Mouse (Mus musculus) lung, postnatal 36 days (tissue): ENCODE measurements around the gene Art4.

Source experiments
- DNase-seq: peaks from one replicate; pipeline ENCODE4 v3.0.0; 2022; ENCODE audit warnings: mixed read lengths

Art4 gene

DNA sequence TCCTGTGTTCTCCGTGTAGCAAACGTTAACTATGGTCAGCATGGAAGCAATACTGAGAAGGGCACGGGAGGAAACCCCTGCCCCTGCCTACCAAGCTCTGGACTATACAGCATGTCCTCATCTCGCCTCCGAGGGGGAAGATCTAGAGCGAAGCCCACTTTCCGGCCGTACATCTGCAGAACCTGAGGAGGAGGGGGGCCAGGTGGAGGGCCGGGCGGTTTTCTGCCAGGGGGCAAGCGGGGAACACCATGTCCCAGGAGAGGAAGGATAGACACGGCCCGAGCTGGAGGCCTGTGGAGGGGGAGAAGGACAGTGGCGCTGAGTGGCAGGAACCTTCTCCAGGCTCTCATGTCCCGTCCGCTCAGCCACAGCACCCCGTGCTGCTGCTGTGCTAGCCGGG is 36.4 kb downstream of the Art4 start:
- DNase-seq: no peak

GRCm38 (mm10) chr6:136820381-136820780 is 37.2 kb downstream of the Art4 start:
- no peak for DNase-seq

DNA sequence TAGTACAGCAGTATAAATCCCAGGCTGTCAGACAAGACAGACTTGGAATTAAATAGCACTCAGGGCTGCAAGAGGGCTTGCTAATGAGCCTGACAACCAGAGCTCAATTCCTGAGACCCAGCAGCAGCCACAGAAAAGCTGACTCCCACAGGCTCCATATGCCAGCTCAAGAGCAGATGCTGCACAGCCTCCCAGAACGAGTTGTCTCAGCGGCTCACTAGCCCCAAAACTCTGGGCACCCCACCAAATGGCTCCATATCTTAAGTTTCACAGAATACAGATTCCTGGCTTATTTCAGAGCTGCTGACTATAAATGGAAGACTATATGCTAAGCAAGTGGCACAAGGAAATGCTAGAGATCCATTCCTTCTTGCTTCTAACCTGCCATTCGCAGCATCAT is 40.0 kb downstream of the Art4 start:
- no peak for DNase-seq

DNA sequence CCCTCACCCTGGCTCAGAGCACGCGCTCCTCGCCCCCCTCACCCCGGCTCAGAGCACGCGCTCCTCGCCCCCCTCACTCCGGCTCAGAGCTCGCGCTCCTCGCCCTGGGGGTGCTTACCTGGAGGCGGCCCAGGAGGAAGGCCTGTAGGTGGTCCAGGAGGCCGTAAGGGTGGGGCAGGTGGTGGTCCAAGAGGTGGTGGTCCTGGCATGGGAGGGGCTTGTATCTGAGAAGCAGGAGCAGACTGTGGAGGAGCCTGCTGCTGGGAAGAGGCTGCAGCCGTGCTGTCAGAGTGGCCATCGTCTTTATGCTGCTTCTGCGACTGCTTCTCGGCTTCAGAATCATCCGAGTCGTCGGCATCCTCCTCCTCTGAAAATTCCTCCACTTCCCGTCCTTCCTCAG is 40.7 kb downstream of the Art4 start:
- no peak for DNase-seq

DNA sequence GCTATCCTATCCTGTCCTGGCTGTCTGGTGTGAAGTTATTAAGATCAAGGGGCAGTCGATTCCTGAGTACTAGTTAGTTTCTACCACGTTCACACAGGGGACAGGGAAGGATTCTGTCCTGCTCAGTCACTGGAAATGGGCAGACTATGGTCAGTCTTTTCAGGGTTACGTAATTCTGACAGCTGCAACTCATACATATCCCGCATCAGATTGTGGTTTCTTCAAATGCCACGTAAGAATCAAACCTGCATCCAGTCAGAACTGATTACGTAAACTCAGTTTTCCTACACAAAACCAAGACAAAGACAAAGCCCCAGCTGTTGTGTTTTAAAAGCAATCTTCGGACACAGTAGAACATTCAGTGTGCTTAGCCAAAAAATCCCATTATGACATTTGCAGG is 42.2 kb downstream of the Art4 start:
- no peak for DNase-seq

GRCm38 (mm10) chr6:136813117-136813516 is 44.4 kb downstream of the Art4 start:
- DNase-seq: peak; percentile 58

GRCm38 (mm10) chr6:136811196-136811595 is 46.3 kb downstream of the Art4 start:
- no peak for DNase-seq

DNA sequence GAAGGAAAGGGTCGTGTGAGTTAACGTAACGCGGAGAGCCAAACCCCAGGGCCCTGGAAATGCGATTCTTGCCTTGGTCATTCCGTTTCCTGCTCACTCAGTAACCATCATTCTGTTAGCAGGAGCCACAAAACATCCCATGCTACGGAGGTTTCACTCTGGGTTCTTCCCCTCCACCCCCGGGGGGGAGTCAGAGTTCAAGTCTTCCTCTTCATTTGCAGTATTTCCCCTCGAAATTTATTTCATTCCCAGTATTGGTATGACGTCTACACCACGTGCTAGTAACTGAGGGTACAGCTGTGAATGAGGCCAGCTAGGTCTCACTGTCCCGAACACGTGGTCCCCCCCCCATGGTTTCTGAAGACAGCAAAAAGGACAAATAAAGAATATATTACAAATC is 47.9 kb downstream of the Art4 start:
- no peak for DNase-seq

GRCm38 (mm10) chr6:136809077-136809476 is 48.5 kb downstream of the Art4 start:
- DNase-seq: peak; percentile 93

GRCm38 (mm10) chr6:136808631-136809046 is 48.9 kb downstream of the Art4 start:
- peak; percentile 40 for DNase-seq

DNA sequence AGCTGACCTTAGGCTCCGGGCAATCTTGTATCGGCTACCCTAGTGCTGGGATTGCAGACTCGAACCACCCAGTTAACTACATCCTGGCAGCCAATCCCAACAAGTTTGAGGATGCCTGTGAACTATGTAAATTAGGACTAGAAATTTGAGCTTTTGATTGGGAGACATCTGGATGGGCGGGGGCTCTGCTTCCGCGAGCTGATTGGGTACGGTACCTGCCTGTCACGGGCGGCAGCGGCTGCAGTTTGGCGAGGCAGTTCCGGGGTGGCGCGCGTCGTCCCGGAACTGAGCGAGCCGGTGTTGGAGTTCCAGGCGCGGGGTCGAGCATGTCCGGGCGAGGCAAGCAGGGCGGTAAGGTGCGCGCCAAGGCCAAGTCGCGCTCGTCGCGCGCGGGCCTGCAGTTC is 49.5 kb downstream of the Art4 start, which contains the start of gene H2afj:
H2afj (plus strand) TSS at position 231 of the 404 bp plus-strand sequence.
- DNase-seq: peak; percentile 99

- no peak for DNase-seq
Observed at GRCm38 (mm10) chr6:136807395-136808013, 50.0 kb downstream of the Art4 start.

GRCm38 (mm10) chr6:136806819-136807218 is 50.7 kb downstream of the Art4 start:
- peak; percentile 78 for DNase-seq

- no peak for DNase-seq
Observed at GRCm38 (mm10) chr6:136805409-136805775, 52.1 kb downstream of the Art4 start.

DNA sequence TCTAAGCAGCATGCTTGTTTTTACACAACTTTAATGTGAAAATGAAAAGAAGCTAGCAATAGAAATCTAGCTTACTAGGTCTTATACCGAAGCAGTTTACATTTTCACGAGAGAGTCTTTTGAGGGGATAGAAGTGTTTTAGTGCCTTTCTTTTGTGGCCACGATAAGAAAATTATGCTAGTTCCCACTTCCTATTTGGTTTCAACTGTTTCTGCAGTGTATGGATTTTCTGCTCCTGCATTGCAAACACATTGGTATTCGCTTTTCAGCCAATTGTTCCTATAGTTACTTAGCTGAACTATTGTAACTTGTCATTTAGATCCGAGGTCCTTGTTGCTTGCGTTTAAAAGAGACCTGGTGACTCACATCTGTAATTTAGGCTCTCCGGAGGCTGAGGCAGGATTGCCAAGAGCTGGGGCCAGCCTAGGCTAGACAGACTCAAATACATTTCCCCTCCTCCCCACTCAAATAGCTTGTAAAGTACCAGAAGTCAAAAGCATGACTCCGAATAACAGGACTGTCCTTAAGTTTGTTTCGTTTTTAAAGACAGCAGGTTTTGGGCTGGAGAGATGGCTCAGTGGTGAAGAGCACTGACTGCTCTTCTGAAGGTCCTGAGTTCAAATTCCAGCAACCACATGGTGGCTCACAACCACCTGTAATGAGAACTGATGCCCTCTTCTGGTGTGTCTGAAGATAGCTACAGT is 52.7 kb downstream of the Art4 start:
- no peak for DNase-seq

GRCm38 (mm10) chr6:136803739-136804633 is 53.5 kb downstream of the Art4 start, which contains the start of gene Hist4h4:
Hist4h4 (minus strand) TSS chr6:136804415.
- peak; percentile 98 for DNase-seq

- DNase-seq: no peak
Observed at GRCm38 (mm10) chr6:136803093-136803738, 54.3 kb downstream of the Art4 start.

GRCm38 (mm10) chr6:136801274-136801673 is 56.3 kb downstream of the Art4 start:
- DNase-seq: no peak

DNA sequence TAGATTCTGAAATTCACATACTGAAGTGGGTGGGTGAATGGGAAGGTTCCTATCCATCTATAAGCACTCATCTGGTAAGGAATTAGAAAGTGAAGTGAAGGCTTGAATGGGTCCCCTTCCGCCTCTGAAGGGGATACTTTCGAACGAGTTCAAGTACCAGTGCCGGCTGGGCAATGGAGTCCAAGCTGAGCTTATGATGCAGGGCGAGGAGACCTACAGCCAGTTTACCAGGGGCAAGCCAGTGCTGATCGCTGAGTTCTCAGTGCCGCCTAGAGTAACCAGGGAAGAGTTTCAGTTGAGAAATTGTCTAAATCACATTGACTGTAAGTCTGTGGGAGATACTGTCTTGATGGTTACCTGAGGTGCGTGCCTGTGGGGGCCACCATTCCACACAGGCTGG is 56.8 kb downstream of the Art4 start:
- DNase-seq: no peak
